Mouse (Mus musculus) lung, adult 2 months (tissue): Measurements from ENCODE around the gene Trip12.

Experiments used
- CTCF ChIP-seq: fragments of 200-500 bp; IDR thresholded peaks from 2 replicates; pipeline ENCODE4 v1.5.1; 2011; ENCODE audit warnings: mild to moderate bottlenecking, low read length, control low read depth; ENCODE audit not compliant: insufficient read depth
- POLR2A ChIP-seq: fragments of 200-500 bp; IDR thresholded peaks from 2 replicates; pipeline ENCODE4 v1.6.1; 2011; ENCODE audit warnings: low read depth, mild to moderate bottlenecking, control low read depth, low read length, borderline replicate concordance; ENCODE audit errors: extremely low read depth

DNA sequence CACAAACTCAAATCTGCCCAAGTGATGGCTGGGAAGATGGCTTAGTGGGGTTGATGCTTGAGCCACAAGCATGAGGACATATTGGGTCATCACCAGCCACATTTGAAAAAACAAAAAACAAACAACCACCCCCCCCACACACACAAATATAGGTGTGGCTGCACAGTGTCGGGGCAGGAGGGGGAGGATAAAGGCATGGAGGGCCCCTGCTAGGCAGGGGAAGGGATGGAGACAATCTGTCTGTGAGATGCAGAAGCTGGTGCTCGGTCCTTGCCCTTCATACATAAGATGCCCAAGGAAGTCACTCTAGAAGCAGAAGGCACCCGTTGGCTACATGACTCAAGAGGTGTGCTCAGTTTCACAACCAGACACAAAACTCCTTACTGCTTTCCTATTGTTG is 118.4 kb downstream of the Trip12 start:
- TF ChIP-seq POLR2A, result no peak
- no peak for TF ChIP-seq CTCF
